Mouse (Mus musculus) leukemia stem cell, adult 10-12 weeks (primary cell): ENCODE data around the gene Prx. TPM values are rescaled to one million over a fixed set of nuclear protein-coding genes. Genes with fewer than 3 reads are reported as not detected.

Experiments
- polyA plus RNA-seq: library from polyadenylated mRNA; stranded (reverse); fragments of >175 nt; gene quantifications from 2 replicates; pipeline ENCODE4 v1.2.3, GENCODE M21; 2012; ENCODE audit warnings: low replicate concordance

Prx gene
- 2.9 and 3.2 TPM in 2 replicates for polyA plus RNA-seq

GRCm38 (mm10) chr7:27499036-27499435 lies at the start of gene Prx:
Gene Prx (plus strand): TSS chr7:27499324.

GRCm38 (mm10) chr7:27473156-27473834 lies 25.8 kb upstream of the Prx start, which contains the start of gene Sertad3:
Gene Sertad3 (plus strand): TSS chr7:27473768.

GRCm38 (mm10) chr7:27486770-27487697 lies 12.1 kb upstream of the Prx start, which contains the start of gene Sertad1:
Gene Sertad1 (plus strand): TSS chr7:27486910.

GRCm38 (mm10) chr7:27522967-27523366 lies 23.8 kb downstream of the Prx start, which contains the start of gene Hipk4:
Gene Hipk4 (plus strand): TSS chr7:27523267.

GRCm38 (mm10) chr7:27552931-27553513 lies 53.9 kb downstream of the Prx start, which contains the start of the genes Pld3 and 2310022A10Rik:
Gene Pld3 (minus strand): TSS chr7:27553218.
Gene 2310022A10Rik (plus strand): TSS chr7:27553233.

Other genes starting within 250 kb of the Prx start
- 4.0 and 4.9 TPM in 2 replicates for gene Numbl, start 240.9 kb upstream of the Prx start, polyA plus RNA-seq
- 2.1 and 4.3 TPM in 2 replicates for gene Ltbp4, start 161.6 kb upstream of the Prx start, polyA plus RNA-seq
- 394 and 419 TPM in 2 replicates for gene Shkbp1, start 143.3 kb upstream of the Prx start, polyA plus RNA-seq
- gene Gm20479, start 141.9 kb upstream of the Prx start, polyA plus RNA-seq = not detected in 2 replicates
- gene Sptbn4, start 51.6 kb upstream of the Prx start, polyA plus RNA-seq = 0.24 and 0.45 TPM in 2 replicates
- gene Blvrb, start 51.3 kb upstream of the Prx start, polyA plus RNA-seq = 834 and 943 TPM in 2 replicates
- gene Sertad3, start 25.6 kb upstream of the Prx start, polyA plus RNA-seq = 20.2 and 49.9 TPM in 2 replicates
- gene Sertad1, start 12.4 kb upstream of the Prx start, polyA plus RNA-seq = 85.4 and 91.2 TPM in 2 replicates
- gene Hipk4, start 23.9 kb downstream of the Prx start, polyA plus RNA-seq = 1.9 and 5.5 TPM in 2 replicates
- 83.5 and 116 TPM in 2 replicates for gene Pld3, start 53.9 kb downstream of the Prx start, polyA plus RNA-seq
- 44.0 and 93.8 TPM in 2 replicates for gene 2310022A10Rik, start 53.9 kb downstream of the Prx start, polyA plus RNA-seq
- gene Akt2, start 92.2 kb downstream of the Prx start, polyA plus RNA-seq = 47.9 and 84.4 TPM in 2 replicates
- not detected in 2 replicates for gene Ttc9b, start 154.6 kb downstream of the Prx start, polyA plus RNA-seq
- gene Map3k10, start 175.3 kb downstream of the Prx start, polyA plus RNA-seq = 29.5 and 45.0 TPM in 2 replicates
- gene Zfp607b, start 190.0 kb downstream of the Prx start, polyA plus RNA-seq = not detected in 2 replicates
- gene Zfp60, start 232.1 kb downstream of the Prx start, polyA plus RNA-seq = 0.36 TPM in 1 of 2 replicates, not detected in the other